In the genomic region with DNA sequence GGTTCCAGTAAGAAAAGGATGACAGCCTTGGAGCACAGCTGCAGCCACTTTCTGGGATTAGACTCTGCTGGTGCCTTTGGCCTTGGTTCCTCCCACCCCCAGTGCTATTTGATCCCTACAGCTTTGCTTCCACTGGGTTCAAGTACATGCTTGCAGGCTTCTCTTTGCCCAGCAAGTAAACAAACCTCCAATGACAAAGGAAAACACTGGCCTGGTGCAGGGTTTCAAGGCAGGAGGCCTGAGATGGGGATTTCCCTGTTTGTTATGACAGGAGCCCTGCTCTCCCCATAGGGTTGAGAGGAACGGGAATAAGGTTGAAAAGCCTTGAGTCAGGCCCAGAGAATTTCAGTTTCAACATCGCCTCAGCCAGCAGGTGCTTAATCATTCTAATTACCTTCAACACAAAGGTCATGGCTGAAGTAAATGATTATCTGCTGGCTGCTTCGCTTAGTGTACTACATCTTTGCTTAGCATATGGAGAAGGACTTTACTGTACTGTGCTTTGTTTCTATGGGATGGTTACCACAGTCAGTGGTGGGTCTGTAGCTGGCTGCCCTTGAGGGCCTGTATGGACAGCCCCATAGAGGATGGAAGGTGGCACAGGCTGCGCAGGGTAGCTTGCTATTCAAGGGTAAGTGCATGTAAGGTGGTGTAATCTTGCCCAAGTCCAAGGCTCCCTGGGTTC, we compare ENCODE assay signal across 10 mouse cellular contexts.
DNase-seq lines count a peak whose midpoint lies in the region; ATAC-seq and TF ChIP-seq lines count a peak whose summit lies in the region.
"Had no signal": no experiment of that assay in that cellular context is flagged by ENCODE, and none has a peak within 500 bp of the region (broad histone marks: within the 10 kb centered on the region; RNA-seq: fewer than 3 reads in every experiment).

No protein-coding gene starts in this region.

- H3K4me2 ChIP-seq in heart, embryonic 15.5 days, result no peak overlapping the region
- no peak overlapping the region for H3K4me2 ChIP-seq in heart, embryonic 11.5 days
- H3K4me2 ChIP-seq in intestine, postnatal 0 days (replicated peaks; ENCODE audit: low read depth), result no peak overlapping the region
- H3K4me2 ChIP-seq in myocyte (ENCODE audit: low read depth), result peak overlapping the region; percentile 26
- H3K4me2 ChIP-seq: neural tube, embryonic 12.5 days had no signal

- ATAC-seq in heart, embryonic 15.5 days (replicated peaks; ENCODE audit: insufficient number of reproducible peaks, insufficient read depth, low FRiP score, low read depth), result no peak
- ATAC-seq in heart, embryonic 11.5 days (replicated peaks; ENCODE audit: insufficient number of reproducible peaks, low FRiP score, low TSS enrichment), result no peak
- peak; percentile 88 for ATAC-seq in intestine, postnatal 0 days

- H3K9me3 ChIP-seq in heart, embryonic 15.5 days (replicated peaks), result no peaks in the 10 kb centered on the region
- no peaks in the 10 kb centered on the region for H3K9me3 ChIP-seq in heart, embryonic 11.5 days (replicated peaks; ENCODE audit: control insufficient read depth, low read length)
- no peaks in the 10 kb centered on the region for H3K9me3 ChIP-seq in intestine, postnatal 0 days (ENCODE audit: control insufficient read depth)
- H3K9me3 ChIP-seq: neural tube, embryonic 12.5 days had no signal

- 0 out of 2 replicates have a peak, but pooled peaks have one; percentile 3 for TF ChIP-seq CTCF in intestine, postnatal 0 days (IDR thresholded peaks at IDR 0.05; ENCODE audit: low read depth)

- peak; percentile 30 for DNase-seq in adrenal gland, postnatal 25 days
- DNase-seq in layer of hippocampus, adult 9-11 months, result no peak
- no peak for DNase-seq in thymus, postnatal 25 days
- DNase-seq in retina, postnatal 1 day, result no peak

- TF ChIP-seq POLR2A in myocyte (IDR thresholded peaks at IDR 0.05; ENCODE audit: insufficient read length, low read depth), result no peak

- H3K4me1 ChIP-seq in heart, embryonic 15.5 days (replicated peaks), result peaks cover 60% of the 10 kb centered on the region
- peaks cover 57% of the 10 kb centered on the region for H3K4me1 ChIP-seq in heart, embryonic 11.5 days (ENCODE audit: control insufficient read depth, insufficient read depth, low read length)
- peaks cover 24% of the 10 kb centered on the region; the same call in 1 of the 2 replicates for H3K4me1 ChIP-seq in intestine, postnatal 0 days (replicated peaks; ENCODE audit: control insufficient read depth, insufficient read depth, low read length)

- H3ac ChIP-seq in myocyte (ENCODE audit: control insufficient read depth, insufficient read length), result no peak overlapping the region

- no peaks in the 10 kb centered on the region for H3K36me3 ChIP-seq in heart, embryonic 15.5 days
- no peaks in the 10 kb centered on the region for H3K36me3 ChIP-seq in heart, embryonic 11.5 days (ENCODE audit: control insufficient read depth, insufficient read depth, low read length)
- H3K36me3 ChIP-seq in intestine, postnatal 0 days (ENCODE audit: control insufficient read depth, insufficient read depth), result no peaks in the 10 kb centered on the region
- H3K36me3 ChIP-seq in myocyte (ENCODE audit: control insufficient read depth, insufficient read depth), result no peaks in the 10 kb centered on the region
- H3K36me3 ChIP-seq: neural tube, embryonic 12.5 days had no signal

- H3K9ac ChIP-seq in heart, embryonic 15.5 days, result no peak overlapping the region
- no peak overlapping the region for H3K9ac ChIP-seq in heart, embryonic 11.5 days (ENCODE audit: low read depth, low read length)
- H3K9ac ChIP-seq in intestine, postnatal 0 days (ENCODE audit: low read depth, low read length), result no peak overlapping the region
- H3K9ac ChIP-seq: neural tube, embryonic 12.5 days had no signal

- no peaks in the 10 kb centered on the region for H3K79me2 ChIP-seq in myocyte (ENCODE audit: control insufficient read depth, insufficient read depth)

- peak overlapping the region; percentile 33; the same call in 1 of the 2 replicates for H3K27ac ChIP-seq in heart, embryonic 15.5 days
- H3K27ac ChIP-seq in heart, embryonic 11.5 days (ENCODE audit: low read depth, low read length), result no peak overlapping the region
- H3K27ac ChIP-seq in intestine, postnatal 0 days (ENCODE audit: low read depth, low read length), result peak overlapping the region; percentile 87
- H3K27ac ChIP-seq: neural tube, embryonic 12.5 days had no signal

- WGBS in heart, embryonic 15.5 days, result 60% methylated on average over 4 of the region's 4 CpGs
- 53% methylated on average over 4 of the region's 4 CpGs for WGBS in heart, embryonic 11.5 days (ENCODE audit: insufficient replicate concordance)
- WGBS in intestine, postnatal 0 days, result 19% methylated on average over 4 of the region's 4 CpGs

- no peak overlapping the region for H3K4me3 ChIP-seq in heart, embryonic 15.5 days
- no peak overlapping the region for H3K4me3 ChIP-seq in heart, embryonic 11.5 days (ENCODE audit: low read depth, low read length)
- H3K4me3 ChIP-seq in intestine, postnatal 0 days (ENCODE audit: low read depth, low read length), result no peak overlapping the region
- H3K4me3 ChIP-seq in myocyte, result no peak overlapping the region
- H3K4me3 ChIP-seq: erythroblast, embryonic 14.5 days; neural tube, embryonic 12.5 days had no signal

- no peaks in the 10 kb centered on the region for H3K27me3 ChIP-seq in heart, embryonic 15.5 days
- no peaks in the 10 kb centered on the region for H3K27me3 ChIP-seq in heart, embryonic 11.5 days (ENCODE audit: control insufficient read depth, insufficient read depth, low read length)
- H3K27me3 ChIP-seq in intestine, postnatal 0 days (replicated peaks; ENCODE audit: control insufficient read depth, insufficient read depth, low read length), result no peaks in the 10 kb centered on the region
- H3K27me3 ChIP-seq in myocyte (ENCODE audit: control insufficient read depth, insufficient read depth, insufficient read length), result no peaks in the 10 kb centered on the region
- H3K27me3 ChIP-seq: neural tube, embryonic 12.5 days had no signal

TF ChIP-seq in myocyte, 11 proteins besides CTCF, POLR2A, EP300 and RAD21:
- TF ChIP-seq E2F4 (IDR thresholded peaks at IDR 0.05; ENCODE audit: insufficient read depth) (no peak), TCF12 (IDR thresholded peaks at IDR 0.05; ENCODE audit: insufficient read depth, poor library complexity, severe bottlenecking) (peak; percentile 17), MAX (IDR thresholded peaks at IDR 0.05; ENCODE audit: low read depth) (no peak), REST (IDR thresholded peaks at IDR 0.05; ENCODE audit: insufficient read depth, insufficient read length) (no peak), CEBPB (IDR thresholded peaks at IDR 0.05; ENCODE audit: insufficient read depth, poor library complexity, severe bottlenecking) (peak; percentile 71), TCF3 (IDR thresholded peaks at IDR 0.05; ENCODE audit: insufficient read length, low read depth) (no peak), POLR2AphosphoS2 (IDR thresholded peaks at IDR 0.05; ENCODE audit: insufficient read length, low read depth) (no peak), USF1 (IDR thresholded peaks at IDR 0.05; ENCODE audit: low read depth) (no peak), MYOD1 (IDR thresholded peaks at IDR 0.05; ENCODE audit: control insufficient read depth in 1 of 3, insufficient read length in 2 of 3, low read depth in 2 of 3) (peak; percentile 22 to 85 (median 69)), MYOG (IDR thresholded peaks at IDR 0.05; ENCODE audit: control insufficient read depth in 1 of 3, insufficient read depth in 1 of 3, insufficient read length in 2 of 3, low read depth in 2 of 3) (peak in 2 of 3 experiments; percentile 73 to 75), SRF (IDR thresholded peaks at IDR 0.05; ENCODE audit: control insufficient read depth, insufficient read length, low read depth) (no peak)
